ENCODE assay signal across 14 mouse cellular contexts in genomic region chr17:73053479-73054215, GRCm38 (mm10). TPM values are rescaled to one million over a fixed set of nuclear protein-coding genes. Genes with fewer than 3 reads are reported as not detected.
DNase-seq lines count a peak whose midpoint lies in the region; ATAC-seq lines count a peak whose summit lies in the region.
"Had no signal": no experiment of that assay in that cellular context is flagged by ENCODE, and none has a peak within 500 bp of the region (broad histone marks: within the 10 kb centered on the region; RNA-seq: fewer than 3 reads in every experiment).

No protein-coding gene starts in this region.

- no peak overlapping the region for H3K4me3 ChIP-seq in embryonic facial prominence, embryonic 15.5 days (replicated peaks)
- no peak overlapping the region for H3K4me3 ChIP-seq in embryonic facial prominence, embryonic 10.5 days
- no peak overlapping the region for H3K4me3 ChIP-seq in kidney, embryonic 15.5 days (replicated peaks)
- H3K4me3 ChIP-seq in stomach, embryonic 16.5 days (replicated peaks; ENCODE audit: low read length): no peak overlapping the region
- H3K4me3 ChIP-seq: embryonic facial prominence, embryonic 13.5 days; forebrain, embryonic 13.5 days; hindbrain, embryonic 10.5 days had no signal

- peak overlapping the region; percentile 51; the same call in 1 of the 2 replicates for H3K27ac ChIP-seq in embryonic facial prominence, embryonic 15.5 days (replicated peaks)
- no peak overlapping the region for H3K27ac ChIP-seq in embryonic facial prominence, embryonic 10.5 days (replicated peaks)
- H3K27ac ChIP-seq in kidney, embryonic 15.5 days: peak overlapping the region; percentile 86
- H3K27ac ChIP-seq in stomach, embryonic 16.5 days (ENCODE audit: low read length): peak overlapping the region; percentile 71
- H3K27ac ChIP-seq: embryonic facial prominence, embryonic 13.5 days; forebrain, embryonic 13.5 days; hindbrain, embryonic 10.5 days had no signal

- H3K4me1 ChIP-seq in embryonic facial prominence, embryonic 15.5 days: peaks cover 5% of the 10 kb centered on the region; the same call in 1 of the 2 replicates
- H3K4me1 ChIP-seq in embryonic facial prominence, embryonic 10.5 days: peaks cover 19% of the 10 kb centered on the region
- peaks cover 27% of the 10 kb centered on the region for H3K4me1 ChIP-seq in kidney, embryonic 15.5 days
- H3K4me1 ChIP-seq in stomach, embryonic 16.5 days (ENCODE audit: control insufficient read depth, insufficient read depth, low read length): peaks cover 17% of the 10 kb centered on the region
- H3K4me1 ChIP-seq: embryonic facial prominence, embryonic 13.5 days had no signal

- no peaks in the 10 kb centered on the region for H3K36me3 ChIP-seq in embryonic facial prominence, embryonic 15.5 days
- no peaks in the 10 kb centered on the region for H3K36me3 ChIP-seq in embryonic facial prominence, embryonic 10.5 days (replicated peaks)
- H3K36me3 ChIP-seq in kidney, embryonic 15.5 days: no peaks in the 10 kb centered on the region
- no peaks in the 10 kb centered on the region for H3K36me3 ChIP-seq in stomach, embryonic 16.5 days (ENCODE audit: control insufficient read depth, insufficient read depth, low read length)
- H3K36me3 ChIP-seq: embryonic facial prominence, embryonic 13.5 days; hindbrain, embryonic 10.5 days had no signal

- DNase-seq in embryonic facial prominence, embryonic 10.5 days (ENCODE audit: low spot score): no peak
- DNase-seq in kidney, postnatal 14 days: no peak
- peak; percentile 19 for DNase-seq in ZHBTc4 (ENCODE audit: low read depth, low spot score)
- DNase-seq in urinary bladder, adult 2 months (ENCODE audit: low spot score): no peak
- DNase-seq in right cerebral cortex, postnatal 10 days (ENCODE audit: low spot score in 2 of 2): no peak
- DNase-seq: adrenal gland, postnatal 14 days; cerebellum, postnatal 25 days; gastrocnemius, postnatal 10 days had no signal

- 39% methylated on average over 3 of the region's 3 CpGs for WGBS in embryonic facial prominence, embryonic 15.5 days
- WGBS in embryonic facial prominence, embryonic 10.5 days: 38% methylated on average over 3 of the region's 3 CpGs
- WGBS in kidney, embryonic 15.5 days: 22% methylated on average over 3 of the region's 3 CpGs
- 18% methylated on average over 3 of the region's 3 CpGs for WGBS in stomach, embryonic 16.5 days

- no peaks in the 10 kb centered on the region for H3K9me3 ChIP-seq in embryonic facial prominence, embryonic 15.5 days (replicated peaks)
- no peaks in the 10 kb centered on the region for H3K9me3 ChIP-seq in embryonic facial prominence, embryonic 10.5 days
- no peaks in the 10 kb centered on the region; the same call in 1 of the 2 replicates for H3K9me3 ChIP-seq in kidney, embryonic 15.5 days (replicated peaks)
- H3K9me3 ChIP-seq in stomach, embryonic 16.5 days (replicated peaks; ENCODE audit: control insufficient read depth, low read length): no peaks in the 10 kb centered on the region
- H3K9me3 ChIP-seq: embryonic facial prominence, embryonic 13.5 days; forebrain, embryonic 13.5 days; hindbrain, embryonic 10.5 days had no signal

- H3K4me2 ChIP-seq in embryonic facial prominence, embryonic 15.5 days (replicated peaks): no peak overlapping the region
- no peak overlapping the region for H3K4me2 ChIP-seq in kidney, embryonic 15.5 days
- no peak overlapping the region for H3K4me2 ChIP-seq in stomach, embryonic 16.5 days (ENCODE audit: low read depth, low read length)
- H3K4me2 ChIP-seq: embryonic facial prominence, embryonic 13.5 days; forebrain, embryonic 13.5 days had no signal

- no peak overlapping the region for H3K9ac ChIP-seq in embryonic facial prominence, embryonic 15.5 days
- H3K9ac ChIP-seq in kidney, embryonic 15.5 days: no peak overlapping the region
- H3K9ac ChIP-seq in stomach, embryonic 16.5 days (ENCODE audit: low read length): no peak overlapping the region
- H3K9ac ChIP-seq: embryonic facial prominence, embryonic 13.5 days; forebrain, embryonic 13.5 days had no signal

- no peaks in the 10 kb centered on the region for H3K27me3 ChIP-seq in embryonic facial prominence, embryonic 15.5 days
- H3K27me3 ChIP-seq in embryonic facial prominence, embryonic 10.5 days (replicated peaks; ENCODE audit: low read depth, poor library complexity, severe bottlenecking): no peaks in the 10 kb centered on the region
- H3K27me3 ChIP-seq in kidney, embryonic 15.5 days: no peaks in the 10 kb centered on the region
- no peaks in the 10 kb centered on the region for H3K27me3 ChIP-seq in stomach, embryonic 16.5 days (ENCODE audit: control insufficient read depth, insufficient read depth, low read length)
- H3K27me3 ChIP-seq: forebrain, embryonic 13.5 days had no signal

- ATAC-seq in embryonic facial prominence, embryonic 15.5 days (ENCODE audit: insufficient number of reproducible peaks, low FRiP score, low TSS enrichment, low read depth): no peak
- peak; percentile 48; the same call in 1 of the 2 replicates for ATAC-seq in kidney, embryonic 15.5 days (replicated peaks; ENCODE audit: low FRiP score)
- 0 out of 2 replicates have a peak, but pooled peaks have one; percentile 17 for ATAC-seq in stomach, embryonic 16.5 days (ENCODE audit: insufficient read depth, low FRiP score)
- ATAC-seq: forebrain, embryonic 13.5 days had no signal

RNA-seq across cellular contexts. Expression of gene Lclat1, which starts 54.1 kb away (rescaled TPM):
- polyA plus RNA-seq in embryonic facial prominence, embryonic 15.5 days (2015; fragmentation: Nextera tagmentation; extraction: Ambion mirVana): 11.8 and 15.4 TPM in 2 replicates
- 11.3 and 11.8 TPM in 2 replicates for polyA plus RNA-seq in embryonic facial prominence, embryonic 10.5 days (2016; fragmentation: Nextera tagmentation; extraction: Ambion mirVana)
- polyA plus RNA-seq in kidney, embryonic 15.5 days (2015; fragmentation: Nextera tagmentation; extraction: Ambion mirVana): 17.0 and 17.3 TPM in 2 replicates
- 14.5 and 15.1 TPM in 2 replicates for polyA plus RNA-seq in stomach, embryonic 16.5 days (2015; fragmentation: Nextera tagmentation; extraction: Ambion mirVana)
- polyA plus RNA-seq in urinary bladder, adult 2 months (2012; rRNA removed): 7.0 and 12.4 TPM in 2 replicates
